Comparison of ENCODE assay signal across 10 mouse cellular contexts in the genomic region with DNA sequence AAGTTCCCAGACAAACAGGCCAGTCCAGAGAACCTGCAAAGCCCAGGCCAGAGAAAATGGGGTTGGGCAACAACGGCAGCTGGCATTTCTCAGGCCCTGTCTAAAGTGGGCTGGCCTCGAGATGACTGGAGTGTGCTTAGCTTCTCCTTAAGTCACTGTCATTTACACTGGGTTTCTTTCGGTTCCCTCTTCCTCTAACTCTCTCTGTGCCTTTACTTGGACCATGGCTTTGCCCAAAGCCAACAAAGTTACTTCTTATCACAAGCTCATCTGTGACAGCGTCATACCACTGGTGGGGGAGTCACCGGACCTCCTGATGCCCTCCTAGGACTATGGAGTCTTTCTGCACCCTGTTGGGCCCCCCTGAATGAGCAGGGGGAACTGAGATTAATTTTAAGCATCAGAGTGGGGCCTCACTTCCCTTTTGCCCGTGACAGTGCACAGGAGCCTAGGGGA. TPM values are rescaled to one million over a fixed set of nuclear protein-coding genes. Genes with fewer than 3 reads are reported as not detected.
DNase-seq lines count a peak whose midpoint lies in the region; ATAC-seq and TF ChIP-seq lines count a peak whose summit lies in the region.
"Had no signal": no experiment of that assay in that cellular context is flagged by ENCODE, and none has a peak within 500 bp of the region (broad histone marks: within the 10 kb centered on the region; RNA-seq: fewer than 3 reads in every experiment).

No protein-coding gene starts in this region.

- no peaks in the 10 kb centered on the region; the same call in 1 of the 2 replicates for H3K27me3 ChIP-seq in spleen, adult 2 months (ENCODE audit: control insufficient read depth, insufficient read depth, low read length)
- H3K27me3 ChIP-seq in stomach, postnatal 0 days (ENCODE audit: control insufficient read depth, insufficient read depth, low read length): no peaks in the 10 kb centered on the region
- peaks cover 51% of the 10 kb centered on the region for H3K27me3 ChIP-seq in forebrain, embryonic 13.5 days

- H3K36me3 ChIP-seq in spleen, adult 2 months (ENCODE audit: control insufficient read depth, insufficient read depth, low read length): no peaks in the 10 kb centered on the region
- H3K36me3 ChIP-seq in stomach, postnatal 0 days (ENCODE audit: control insufficient read depth, insufficient read depth, low read length): no peaks in the 10 kb centered on the region
- H3K36me3 ChIP-seq in forebrain, embryonic 13.5 days (ENCODE audit: poor library complexity, severe bottlenecking): no peaks in the 10 kb centered on the region
- H3K36me3 ChIP-seq: forebrain, embryonic 12.5 days had no signal

- H3K4me2 ChIP-seq in stomach, postnatal 0 days (replicated peaks; ENCODE audit: low read depth): no peak overlapping the region
- H3K4me2 ChIP-seq in forebrain, embryonic 13.5 days: no peak overlapping the region
- H3K4me2 ChIP-seq: forebrain, embryonic 12.5 days had no signal

- WGBS in spleen, adult 2 months: 13% methylated on average over 6 of the region's 6 CpGs
- 28% methylated on average over 6 of the region's 6 CpGs for WGBS in stomach, postnatal 0 days
- 77% methylated on average over 6 of the region's 6 CpGs for WGBS in forebrain, embryonic 13.5 days

- no peak for TF ChIP-seq EP300 in stomach, postnatal 0 days (optimal IDR thresholded peaks at IDR 0.05)

- peak; percentile 58; the same call in 1 of the 2 replicates for ATAC-seq in stomach, postnatal 0 days (ENCODE audit: low FRiP score, low TSS enrichment)
- ATAC-seq in forebrain, embryonic 13.5 days: no peak

- H3K4me1 ChIP-seq in spleen, adult 2 months (ENCODE audit: control insufficient read depth, insufficient read depth, insufficient read length): peaks cover 11% of the 10 kb centered on the region; the same call in 1 of the 2 replicates
- H3K4me1 ChIP-seq in stomach, postnatal 0 days (replicated peaks; ENCODE audit: control insufficient read depth, insufficient read depth): peaks cover 5% of the 10 kb centered on the region; the same call in 1 of the 2 replicates
- peaks cover 19% of the 10 kb centered on the region for H3K4me1 ChIP-seq in forebrain, embryonic 13.5 days

- no peak overlapping the region for H3K9ac ChIP-seq in stomach, postnatal 0 days (ENCODE audit: low read length)
- no peak overlapping the region for H3K9ac ChIP-seq in forebrain, embryonic 13.5 days
- H3K9ac ChIP-seq: forebrain, embryonic 12.5 days had no signal

- no peak overlapping the region for H3K4me3 ChIP-seq in spleen, adult 2 months (ENCODE audit: extremely low read depth, insufficient read depth, insufficient read length)
- H3K4me3 ChIP-seq in stomach, postnatal 0 days (ENCODE audit: low read depth, low read length): no peak overlapping the region
- no peak overlapping the region for H3K4me3 ChIP-seq in forebrain, embryonic 13.5 days
- H3K4me3 ChIP-seq: forebrain, embryonic 12.5 days; myocyte had no signal

- H3K27ac ChIP-seq in spleen, adult 2 months (ENCODE audit: insufficient read depth, low read length): peak overlapping the region; percentile 79
- H3K27ac ChIP-seq in stomach, postnatal 0 days (replicated peaks): peak overlapping the region; percentile 45; the same call in 1 of the 2 replicates
- no peak overlapping the region for H3K27ac ChIP-seq in forebrain, embryonic 13.5 days
- H3K27ac ChIP-seq: forebrain, embryonic 12.5 days had no signal

- H3K9me3 ChIP-seq in stomach, postnatal 0 days (ENCODE audit: control insufficient read depth, low read length): no peaks in the 10 kb centered on the region
- H3K9me3 ChIP-seq in forebrain, embryonic 13.5 days (replicated peaks): peaks cover 3% of the 10 kb centered on the region; the same call in 1 of the 2 replicates
- H3K9me3 ChIP-seq: forebrain, embryonic 12.5 days had no signal

- TF ChIP-seq CTCF in spleen, adult 2 months (IDR thresholded peaks at IDR 0.05; ENCODE audit: extremely low read depth, insufficient read depth, insufficient read length, insufficient replicate concordance): no peak
- TF ChIP-seq CTCF in stomach, postnatal 0 days (IDR thresholded peaks at IDR 0.05; ENCODE audit: low read depth): no peak

- DNase-seq in embryo, embryonic 10 days (ENCODE audit: low spot score): peak; percentile 32
- no peak for DNase-seq in embryo, embryonic 9.5 days (ENCODE audit: extremely low spot score)
- DNase-seq in spleen, adult 2 months (ENCODE audit: low read depth in 1 of 2, low spot score in 2 of 2): peak; percentile 41 to 56
- no peak for DNase-seq in spleen, adult 12 weeks (ENCODE audit: low spot score)
- DNase-seq in kidney, postnatal 4 days: peak; percentile 76 to 80
- no peak for DNase-seq in stomach, postnatal 0 days (ENCODE audit: low spot score)
- DNase-seq in ovary, adult 18-20 months (ENCODE audit: low spot score): no peak

- no peak for TF ChIP-seq POLR2A in spleen, adult 2 months (IDR thresholded peaks at IDR 0.05; ENCODE audit: low read depth, low read length)

RNA-seq across cellular contexts. Expression of a gene that starts 2.4 kb away (rescaled TPM):
- polyA plus RNA-seq in spleen, adult 2 months (2012; rRNA removed): 136 and 178 TPM in 2 replicates
- polyA plus RNA-seq in stomach, postnatal 0 days (2015; fragmentation: Nextera tagmentation; extraction: Ambion mirVana): 9.3 and 11.5 TPM in 2 replicates
- polyA plus RNA-seq in forebrain, embryonic 13.5 days (2015; fragmentation: Nextera tagmentation; extraction: Ambion mirVana): 1.0 and 1.2 TPM in 2 replicates

RNA-seq across cellular contexts. Expression of a gene that starts 16.3 kb away (rescaled TPM):
- polyA plus RNA-seq in spleen, adult 2 months (2012; rRNA removed): 10.1 and 10.2 TPM in 2 replicates
- polyA plus RNA-seq in stomach, postnatal 0 days (2015; fragmentation: Nextera tagmentation; extraction: Ambion mirVana): 3.8 and 6.1 TPM in 2 replicates
- polyA plus RNA-seq in forebrain, embryonic 13.5 days (2015; fragmentation: Nextera tagmentation; extraction: Ambion mirVana): 6.3 and 8.0 TPM in 2 replicates

RNA-seq across cellular contexts. Expression of a gene that starts 52.8 kb away (rescaled TPM):
- polyA plus RNA-seq in spleen, adult 2 months (2012; rRNA removed): 0.34 TPM in 1 of 2 replicates, not detected in the other
- not detected in 2 replicates for polyA plus RNA-seq in stomach, postnatal 0 days (2015; fragmentation: Nextera tagmentation; extraction: Ambion mirVana)
- polyA plus RNA-seq in forebrain, embryonic 13.5 days (2015; fragmentation: Nextera tagmentation; extraction: Ambion mirVana): 0.41 and 0.45 TPM in 2 replicates
- polyA plus RNA-seq: myocyte had no signal

RNA-seq across cellular contexts. Expression of a gene that starts 56.5 kb away (rescaled TPM):
- polyA plus RNA-seq in spleen, adult 2 months (2012; rRNA removed): 182 and 226 TPM in 2 replicates
- polyA plus RNA-seq in stomach, postnatal 0 days (2015; fragmentation: Nextera tagmentation; extraction: Ambion mirVana): 263 and 269 TPM in 2 replicates
- polyA plus RNA-seq in forebrain, embryonic 13.5 days (2015; fragmentation: Nextera tagmentation; extraction: Ambion mirVana): 289 and 294 TPM in 2 replicates

Comparison
In these comparisons a context has a peak if more than half of its experiments do, and no peak if none do; other contexts are left out.
1. DNase-seq: peak in embryo, embryonic 10 days (single experiment), spleen, adult 2 months (2 of 2) and kidney, postnatal 4 days (2 of 2); none in embryo, embryonic 9.5 days (single experiment), spleen, adult 12 weeks (single experiment), stomach, postnatal 0 days (single experiment) and ovary, adult 18-20 months (single experiment).
2. RNA of a gene that starts 2.4 kb away (polyA plus RNA-seq): 136 to 178 TPM in spleen, adult 2 months; 9.3 to 11.5 TPM in stomach, postnatal 0 days and 1.0 to 1.2 TPM in forebrain, embryonic 13.5 days; every median in the first group is over 10 times any median in the second.